Mouse (Mus musculus) midbrain, embryonic 10.5 days (tissue): Measurements from ENCODE around the gene Senp7. TPM values are rescaled to one million over a fixed set of nuclear protein-coding genes. Genes with fewer than 3 reads are reported as not detected.

Experiments
- DNase-seq: peaks from one replicate; pipeline ENCODE4 v3.0.0-alpha.2; 2017; ENCODE audit warnings: low spot score
- H3K27ac ChIP-seq: fragments of 300-500 bp; sonication (generic); replicated peaks from 2 replicates; pipeline ENCODE4 v1.5.1; 2016; ENCODE audit warnings: mild to moderate bottlenecking
- H3K27me3 ChIP-seq: fragments of 300-500 bp; sonication (generic); 2 replicates; pipeline ENCODE4 v1.6.1; 2016; ENCODE audit warnings: low read depth, mild to moderate bottlenecking; ENCODE audit not compliant: poor library complexity, severe bottlenecking
- H3K36me3 ChIP-seq: fragments of 300-500 bp; sonication (generic); 2 replicates; pipeline ENCODE4 v1.6.1; 2016; ENCODE audit warnings: mild to moderate bottlenecking, moderate library complexity
- H3K4me1 ChIP-seq: fragments of 300-500 bp; sonication (generic); 2 replicates; pipeline ENCODE4 v1.6.1; 2016
- H3K4me3 ChIP-seq: fragments of 300-500 bp; sonication (generic); 2 replicates; pipeline ENCODE4 v1.5.1; 2016; ENCODE audit warnings: mild to moderate bottlenecking, moderate library complexity
- H3K9me3 ChIP-seq: fragments of 300-500 bp; sonication (generic); replicated peaks from 2 replicates; pipeline ENCODE4 v1.6.1; 2016; ENCODE audit warnings: mild to moderate bottlenecking
- WGBS: fragments of 180-500 bp; shearing (Covaris S2); methylation state at CpG from one replicate; pipeline ENCODE4 v1.1.7; 2016; 5-methylcytosine and 5-hydroxymethylcytosine counted together
- microRNA-seq: library from miRNA; unstranded; fragments of <30 nt; microRNA quantifications from one replicate; pipeline ENCODE4, GENCODE M21; 2017
- polyA plus RNA-seq: library from polyadenylated mRNA; unstranded; fragments of >200 nt; fragmentation: Nextera tagmentation; extraction: Ambion mirVana; gene quantifications from 2 replicates; pipeline ENCODE4 v1.2.1, GENCODE M21; 2016

Senp7 gene
- polyA plus RNA-seq, 1 experiment from 2014 or later: 32.4 TPM

DNA sequence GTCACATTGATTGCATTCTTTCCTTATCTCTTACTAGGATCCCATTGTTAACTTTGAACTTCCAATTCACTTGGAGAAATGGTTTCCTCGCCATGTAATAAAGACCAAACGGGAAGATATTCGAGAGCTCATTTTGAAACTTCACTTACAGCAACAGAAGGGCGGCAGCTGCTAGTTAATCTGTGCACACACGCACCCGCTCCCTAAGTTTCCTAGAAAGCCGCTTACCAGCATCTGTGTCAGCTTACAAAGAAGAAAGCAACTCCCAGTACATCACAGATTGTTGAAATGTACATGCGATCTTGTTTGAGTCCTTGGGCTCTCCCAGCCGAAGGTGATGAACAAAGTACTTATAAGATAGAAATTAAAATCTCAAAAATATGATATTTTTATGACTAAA lies 140.1 kb downstream of the Senp7 start:
- WGBS: 95% methylated on average over 9 of the region's 9 CpGs
- DNase-seq: no peak
- Histone ChIP-seq H3K4me1 (no peaks in the 10 kb centered on the region), H3K27ac (no peak overlapping the region), H3K9me3 (no peaks in the 10 kb centered on the region), H3K36me3 (peaks cover 45% of the 10 kb centered on the region), H3K4me3 (no peak overlapping the region), H3K27me3 (no peaks in the 10 kb centered on the region)

DNA sequence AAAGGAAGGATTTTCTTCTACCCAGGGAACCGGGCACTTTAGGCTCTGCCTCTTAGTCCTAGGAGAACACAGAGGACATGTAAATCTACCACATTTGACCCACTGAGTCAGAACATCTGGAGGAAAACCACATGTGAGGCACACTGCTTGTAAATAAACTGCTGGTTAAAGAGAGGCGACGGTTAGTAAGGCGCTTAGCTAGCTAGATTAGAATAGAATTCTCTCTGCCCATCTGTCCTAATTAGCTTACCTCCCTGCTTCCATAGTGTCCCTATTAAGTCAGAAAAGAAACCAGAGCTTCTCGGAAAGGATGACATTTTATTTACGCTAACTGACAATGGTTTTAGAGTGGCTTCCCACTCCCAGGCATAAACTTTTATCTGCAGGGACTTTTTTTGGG lies 155.9 kb downstream of the Senp7 start, which contains the start of gene Impg2:
Impg2 (plus strand) TSS at position 263 of the 400 bp plus-strand sequence.
- Histone ChIP-seq H3K27ac (no peak within 1 kb of the TSS), H3K4me3 (no peak within 1 kb of the TSS), H3K36me3 (no peaks in the 10 kb centered on the region), H3K4me1 (no peaks in the 10 kb centered on the region), H3K27me3 (no peaks in the 10 kb centered on the region), H3K9me3 (no peaks in the 10 kb centered on the region)
- DNase-seq: no peak
- 49% methylated on average over 6 of the region's 6 CpGs for WGBS

DNA sequence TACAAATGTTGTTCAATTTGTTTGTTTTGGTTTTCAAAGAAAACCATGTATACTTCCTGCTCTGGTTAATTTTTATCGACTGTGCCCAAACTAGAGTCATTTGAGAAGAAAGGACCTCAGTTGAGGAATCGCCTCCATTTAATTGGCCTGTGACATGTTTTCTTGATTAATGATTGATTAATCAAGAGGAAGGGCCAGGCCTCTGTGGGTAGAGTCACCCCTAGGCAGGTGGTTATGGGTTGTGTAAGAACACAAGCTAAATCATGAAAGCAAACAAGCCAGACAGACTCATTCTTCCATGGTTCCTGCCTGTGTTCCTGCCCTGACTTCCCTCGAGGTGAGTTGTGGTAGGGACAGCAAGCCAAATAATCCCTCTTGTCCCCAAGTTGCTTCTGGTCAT lies 164.6 kb downstream of the Senp7 start:
- no peak overlapping the region for H3K27ac ChIP-seq
- no peaks in the 10 kb centered on the region for H3K4me1 ChIP-seq
- WGBS: 85% methylated on average over 3 of the region's 3 CpGs
- no peaks in the 10 kb centered on the region for H3K27me3 ChIP-seq
- no peaks in the 10 kb centered on the region for H3K36me3 ChIP-seq
- H3K4me3 ChIP-seq: no peak overlapping the region
- no peaks in the 10 kb centered on the region for H3K9me3 ChIP-seq
- DNase-seq: no peak

DNA sequence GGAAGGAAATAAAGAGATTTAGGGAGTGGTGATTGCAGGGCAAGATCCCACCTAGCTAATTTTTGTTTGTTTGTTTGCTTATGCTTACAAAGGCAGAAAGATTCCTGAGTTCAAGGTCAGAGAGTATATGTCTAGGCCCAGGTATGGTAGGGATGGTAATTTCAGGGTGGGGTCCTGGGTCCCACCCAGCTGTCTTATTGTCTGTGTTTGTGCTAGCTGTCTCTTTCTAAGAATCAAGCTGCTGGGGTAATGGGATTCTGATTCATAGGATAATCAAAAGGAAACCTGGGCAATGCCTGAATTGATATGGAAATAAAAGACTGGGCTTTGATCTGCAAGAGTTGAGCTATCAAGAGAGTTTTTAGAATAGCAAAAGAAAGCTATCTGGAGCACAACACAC lies 179.5 kb downstream of the Senp7 start:
- Histone ChIP-seq H3K27ac (no peak overlapping the region), H3K36me3 (no peaks in the 10 kb centered on the region), H3K4me1 (no peaks in the 10 kb centered on the region), H3K9me3 (no peaks in the 10 kb centered on the region), H3K27me3 (no peaks in the 10 kb centered on the region), H3K4me3 (no peak overlapping the region)
- no peak for DNase-seq

DNA sequence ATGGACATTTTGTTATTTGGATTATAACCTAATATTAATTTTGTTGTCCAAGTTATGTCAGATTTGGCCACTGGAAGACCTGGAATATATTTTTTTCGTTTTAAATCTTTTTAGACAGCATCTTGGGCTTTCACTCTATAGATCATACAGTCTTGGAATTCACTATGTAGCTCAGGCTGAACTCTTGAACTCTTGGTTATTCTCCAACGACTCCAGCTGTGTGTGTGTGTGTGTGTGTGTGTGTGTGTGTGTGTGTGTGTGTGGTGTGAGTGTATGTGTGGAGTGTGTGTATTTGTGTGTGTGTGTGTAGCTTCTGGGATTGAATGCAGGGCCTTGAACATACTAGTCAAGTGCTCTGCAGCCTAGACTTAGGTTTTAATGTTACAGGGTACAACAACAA lies 181.3 kb downstream of the Senp7 start:
- WGBS: 65% methylated on average over 2 of the region's 2 CpGs
- no peak overlapping the region for H3K4me3 ChIP-seq
- H3K27ac ChIP-seq: no peak overlapping the region
- no peak for DNase-seq
- no peaks in the 10 kb centered on the region for H3K4me1 ChIP-seq
- H3K36me3 ChIP-seq: no peaks in the 10 kb centered on the region
- H3K9me3 ChIP-seq: no peaks in the 10 kb centered on the region
- no peaks in the 10 kb centered on the region for H3K27me3 ChIP-seq

DNA sequence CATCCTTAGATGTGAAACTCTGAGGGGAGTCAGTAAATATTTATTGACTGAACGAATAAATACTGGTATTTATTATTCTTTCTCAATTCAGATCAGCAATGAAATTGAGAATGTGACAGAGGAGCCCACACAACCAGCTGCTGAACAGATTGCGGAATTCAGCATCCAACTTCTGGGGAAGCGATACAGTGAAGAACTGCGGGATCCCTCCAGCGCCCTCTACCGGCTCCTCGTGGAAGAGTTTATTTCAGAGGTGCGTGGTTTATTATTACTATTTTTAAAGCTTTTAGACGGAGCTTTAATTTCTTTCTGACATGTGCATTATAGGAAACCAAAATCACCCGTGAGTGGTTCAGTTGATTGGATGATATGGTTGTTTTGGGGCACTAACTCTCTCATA lies 183.2 kb downstream of the Senp7 start:
- Histone ChIP-seq H3K9me3 (no peaks in the 10 kb centered on the region), H3K36me3 (no peaks in the 10 kb centered on the region), H3K4me1 (no peaks in the 10 kb centered on the region), H3K4me3 (no peak overlapping the region), H3K27me3 (no peaks in the 10 kb centered on the region), H3K27ac (no peak overlapping the region)
- WGBS: 59% methylated on average over 10 of the region's 10 CpGs
- peak; percentile 19 for DNase-seq

DNA sequence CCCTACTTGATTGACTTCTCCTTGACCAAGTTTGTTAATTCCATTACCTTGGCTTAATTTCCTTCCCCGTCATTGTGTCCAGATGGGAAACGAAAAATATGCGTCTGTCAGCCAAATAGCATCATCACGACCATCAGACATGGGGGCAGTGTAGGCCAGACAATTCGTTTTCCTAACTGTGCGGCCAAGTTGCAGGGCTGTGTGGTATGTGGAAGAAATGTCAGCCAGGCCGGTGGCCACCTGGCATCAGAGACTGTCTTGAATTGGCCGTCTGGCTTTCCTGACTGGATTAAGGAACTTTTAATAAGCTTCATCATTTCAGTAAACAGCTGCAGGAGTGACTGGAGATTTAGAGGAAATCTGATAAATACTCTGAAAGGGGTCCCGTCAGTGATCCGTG lies 184.6 kb downstream of the Senp7 start:
- no peaks in the 10 kb centered on the region for H3K36me3 ChIP-seq
- no peak overlapping the region for H3K4me3 ChIP-seq
- H3K9me3 ChIP-seq: no peaks in the 10 kb centered on the region
- no peak overlapping the region for H3K27ac ChIP-seq
- no peaks in the 10 kb centered on the region for H3K4me1 ChIP-seq
- no peaks in the 10 kb centered on the region for H3K27me3 ChIP-seq
- no peak for DNase-seq
- 88% methylated on average over 10 of the region's 10 CpGs for WGBS

Small RNA genes within 50 kb of the gene (microRNA-seq; reads per million reads assigned to microRNA genes)
- gene Gm24047: not detected

Other genes with a start within 250 kb of the Senp7 start
- gene Nfkbiz, start 209.4 kb upstream of the Senp7 start, polyA plus RNA-seq: 1.1 and 1.2 TPM in 2 replicates
- gene Nxpe3, start 153.1 kb upstream of the Senp7 start, polyA plus RNA-seq: 0.95 and 1.1 TPM in 2 replicates
- gene Cep97, start 113.5 kb upstream of the Senp7 start, polyA plus RNA-seq: 18.4 and 18.5 TPM in 2 replicates
- 654 and 763 TPM in 2 replicates for gene Rpl24, start 82.1 kb upstream of the Senp7 start, polyA plus RNA-seq
- 17.6 and 19.4 TPM in 2 replicates for gene Zbtb11, start 74.5 kb upstream of the Senp7 start, polyA plus RNA-seq
- 346 and 352 TPM in 2 replicates for gene Pcnp, start 18.6 kb upstream of the Senp7 start, polyA plus RNA-seq
- 30.9 and 34.8 TPM in 2 replicates for gene Trmt10c, start 10.5 kb upstream of the Senp7 start, polyA plus RNA-seq
- gene Impg2, start 156.0 kb downstream of the Senp7 start, polyA plus RNA-seq: 0.04 and 0.20 TPM in 2 replicates